Comparison of ENCODE assay signal across 16 mouse cellular contexts in the genomic region with DNA sequence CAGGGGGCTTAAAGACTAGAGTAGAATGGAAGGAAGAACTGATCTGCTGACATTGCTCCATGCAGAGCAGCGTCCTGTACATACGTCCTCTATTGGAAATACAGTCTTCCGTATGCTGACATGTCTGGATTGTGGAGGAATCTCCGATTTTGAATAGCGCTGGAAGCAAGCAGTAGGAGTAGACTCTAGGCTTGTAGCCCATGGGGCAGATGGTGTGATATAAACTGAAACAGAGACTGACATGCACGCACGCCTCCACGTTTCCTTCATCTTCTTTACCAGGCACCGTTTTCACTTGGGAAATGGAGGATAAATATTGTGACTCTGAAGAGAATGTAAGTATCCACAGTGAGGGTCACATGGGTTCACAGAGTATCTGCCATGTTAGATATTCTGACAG.
A peak's percentile ranks its signal among the peaks of the same experiment; 100 is the strongest.
DNase-seq lines count a peak whose midpoint lies in the region; ATAC-seq lines count a peak whose summit lies in the region.
"Had no signal": no experiment of that assay in that cellular context is flagged by ENCODE, and none has a peak within 500 bp of the region (broad histone marks: within the 10 kb centered on the region; RNA-seq: fewer than 3 reads in every experiment).

No protein-coding gene starts in this region.

- intact Hi-C loops in heart, postnatal 10 days (cut with DNase I) = no loop called here

- peak; percentile 88 for DNase-seq in brain, adult 2 months (ENCODE audit: low read depth, low spot score)
- peak; percentile 74 for DNase-seq in layer of hippocampus, adult 9-10 months (ENCODE audit: low spot score)
- peak; percentile 79 for DNase-seq in right cerebral cortex, adult 18-20 months
- DNase-seq in cerebellum, adult 18-20 months = no peak
- no peak for DNase-seq in kidney, adult 18-20 months
- DNase-seq in heart, postnatal 10 days = no peak
- no peak for DNase-seq in c-Kit-positive CD71-positive TER-119-positive erythroid progenitor cells, embryonic 14.5 days (ENCODE audit: low spot score)
- DNase-seq: B cell, adult 2 months; embryo, embryonic 11 days; gastrocnemius, postnatal 10 days; heart, postnatal 14 days; kidney, adult 2 months; kidney, postnatal 25 days; lung, postnatal 14 days had no signal

- ATAC-seq in frontal cortex, adult (ENCODE audit: low TSS enrichment) = peak; percentile 96
- ATAC-seq: Patski had no signal

Comparison
In these comparisons a context has a peak if more than half of its experiments do, and no peak if none do; other contexts are left out.
1. DNase-seq: peak in brain, adult 2 months (single experiment), layer of hippocampus, adult 9-10 months (single experiment) and right cerebral cortex, adult 18-20 months (single experiment); none in cerebellum, adult 18-20 months (0 of 2), kidney, adult 18-20 months (single experiment), heart, postnatal 10 days (0 of 2) and c-Kit-positive CD71-positive TER-119-positive erythroid progenitor cells, embryonic 14.5 days (single experiment).